Mouse (Mus musculus): ENCODE data around the gene Klri1. TPM values are rescaled to one million over a fixed set of nuclear protein-coding genes. Genes with fewer than 3 reads are reported as not detected.

Klri1 gene
- total RNA-seq (2023) = 0.75 to 0.94 TPM in 2 of 4 replicates, not detected in the others

DNA sequence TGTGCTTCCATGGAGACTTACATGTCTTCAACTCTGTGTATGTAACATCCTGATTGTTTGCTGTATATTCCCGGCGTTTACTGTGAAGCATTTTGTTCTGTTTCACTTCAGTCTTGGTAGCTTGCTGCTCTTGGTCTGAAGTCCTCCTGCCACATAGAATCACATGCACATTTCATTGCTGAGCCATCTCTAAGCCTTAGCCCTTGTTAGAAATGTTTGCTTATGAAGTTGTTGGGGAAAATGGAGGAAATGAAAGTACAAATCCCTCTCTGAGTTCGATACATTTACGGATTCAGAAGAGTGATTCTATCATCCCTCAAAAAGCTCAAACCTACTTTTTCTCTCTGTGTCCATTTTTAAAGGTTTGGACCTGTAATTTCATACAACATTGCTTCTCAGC, at the start of gene Klri1:
TSS of gene Klri1 (minus strand) at position 101 of the 400 bp plus-strand sequence.

DNA sequence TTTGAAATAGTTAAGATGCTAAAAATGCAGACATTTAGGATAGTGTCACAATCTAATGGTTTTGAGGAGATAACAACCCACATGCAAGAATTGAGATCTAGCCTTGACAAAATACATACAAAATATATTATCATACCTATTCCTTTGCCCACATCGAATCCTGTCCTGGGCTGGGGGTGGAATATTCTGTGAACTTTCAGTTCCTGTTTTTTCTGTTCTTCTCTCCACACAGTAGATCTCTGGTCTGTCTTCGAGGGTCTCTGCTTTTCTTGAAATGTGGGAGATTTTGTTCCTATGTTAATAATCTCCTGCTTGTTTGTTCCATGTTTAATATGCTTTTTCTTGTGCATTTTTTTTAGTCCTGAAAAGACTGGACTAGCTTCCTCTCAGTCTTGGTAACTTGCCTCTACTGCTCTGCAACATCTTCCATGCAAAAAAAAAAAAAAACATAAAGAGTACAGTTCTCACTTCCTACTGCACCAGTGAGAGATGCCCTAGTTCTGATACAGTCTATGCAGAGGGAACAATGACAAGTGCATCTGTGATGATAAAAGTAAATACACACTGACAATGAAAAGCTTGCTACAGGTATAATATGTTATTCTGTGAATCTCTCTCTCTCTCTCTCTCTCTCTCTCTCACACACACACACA, 23.3 kb upstream of the Klri1 start, which contains the start of gene Klri2:
TSS of gene Klri2 (minus strand) at position 416 of the 653 bp plus-strand sequence.

DNA sequence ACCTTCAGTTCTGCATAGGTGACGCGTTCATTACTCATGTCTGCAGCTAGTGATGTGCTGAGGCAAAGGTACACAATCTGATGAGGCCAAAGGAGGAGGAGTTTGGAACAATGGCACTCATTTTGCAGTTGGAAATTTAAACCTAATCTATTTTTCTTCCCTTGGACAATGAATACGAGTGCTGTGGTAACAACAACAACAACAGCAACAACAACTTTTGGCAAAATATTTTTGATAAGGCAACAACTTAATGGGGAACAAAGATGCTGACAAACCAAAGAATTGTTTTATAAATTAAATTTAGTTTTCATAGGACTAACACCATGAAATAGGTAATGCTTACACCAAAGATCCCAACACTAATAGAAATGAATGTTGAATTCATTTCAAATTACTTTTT, 38.1 kb downstream of the Klri1 start, which contains the start of gene Klrc1:
TSS of gene Klrc1 (minus strand) at position 101 of the 400 bp plus-strand sequence.

DNA sequence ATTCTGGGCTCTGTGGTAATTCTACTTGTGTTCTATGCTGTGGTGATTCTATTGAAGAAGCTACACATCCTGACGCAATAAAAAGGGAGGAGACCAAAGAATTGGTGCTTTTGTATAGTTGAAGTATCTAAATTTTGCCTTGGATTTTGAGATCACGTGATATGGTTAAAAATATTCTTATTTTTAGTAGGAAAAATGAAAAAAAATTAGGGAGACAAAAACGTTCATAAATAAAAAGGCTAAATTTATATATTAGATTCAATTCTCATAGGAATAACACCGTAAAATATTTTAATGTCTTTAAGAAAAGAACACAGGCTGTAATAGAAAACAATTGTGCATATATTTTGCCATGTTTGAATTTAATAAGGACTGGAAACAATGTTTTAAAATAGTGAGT, 56.3 kb downstream of the Klri1 start, which contains the start of gene Klrc2:
TSS of gene Klrc2 (minus strand) at position 101 of the 400 bp plus-strand sequence.

Other genes starting within 250 kb of the Klri1 start
- gene Olr1, start 210.0 kb downstream of the Klri1 start, total RNA-seq (2023) = not detected in 4 replicates
- not detected in 4 replicates for gene Tmem52b, start 204.6 kb downstream of the Klri1 start, total RNA-seq (2023)
- gene Gabarapl1, start 184.0 kb downstream of the Klri1 start, total RNA-seq (2023) = 12.0 to 14.6 TPM (median 13.2 TPM) in 4 replicates
- 0.86 to 2.4 TPM (median 1.0 TPM) in 4 replicates for gene Klre1, start 139.2 kb downstream of the Klri1 start, total RNA-seq (2023)
- gene Klrd1, start 125.3 kb downstream of the Klri1 start, total RNA-seq (2023) = 0.70 to 3.0 TPM (median 2.2 TPM) in 4 replicates
- gene Klrk1, start 93.3 kb downstream of the Klri1 start, total RNA-seq (2023) = 0.60 to 1.1 TPM (median 0.79 TPM) in 4 replicates
- gene Klrc3, start 73.8 kb downstream of the Klri1 start, total RNA-seq (2023) = not detected in 4 replicates
- 0.47 to 0.55 TPM in 2 of 4 replicates, not detected in the others for gene Klrc2, start 56.4 kb downstream of the Klri1 start, total RNA-seq (2023)
- 1.4 to 2.0 TPM (median 1.6 TPM) in 4 replicates for gene Klrc1, start 38.2 kb downstream of the Klri1 start, total RNA-seq (2023)
- gene Klri2, start 23.4 kb upstream of the Klri1 start, total RNA-seq (2023) = 0.33 to 1.0 TPM (median 0.51 TPM) in 3 of 4 replicates, not detected in the other
- gene Gm156, start 67.1 kb upstream of the Klri1 start, total RNA-seq (2023) = not detected in 4 replicates
- gene Gm17631, start 145.5 kb upstream of the Klri1 start, total RNA-seq (2023) = not detected in 4 replicates
- not detected in 4 replicates for gene Klra17, start 159.5 kb upstream of the Klri1 start, total RNA-seq (2023)
- not detected in 4 replicates for gene Klra5, start 200.5 kb upstream of the Klri1 start, total RNA-seq (2023)

Measured in B cell, adult 62 days (primary cell).